Mouse (Mus musculus) CD4-positive, CD25-positive, alpha-beta regulatory T cell, adult 4 months (primary cell): Measurements from ENCODE around the gene Apom. TPM values are rescaled to one million over a fixed set of nuclear protein-coding genes. Genes with fewer than 3 reads are reported as not detected.

ENCODE experiments used
- ATAC-seq: one replicate; pipeline ENCODE4 v1.8.0; 2017
- polyA plus RNA-seq, 2 experiments: library from polyadenylated mRNA; unstranded; fragments of 100-300 nt; shearing (Covaris generic); gene quantifications; one replicate each; pipeline ENCODE4 v1.2.1; 2017

The Apom gene
- polyA plus RNA-seq, 2 experiments from 2014 or later: 0.32 TPM; not detected in 1

GRCm38 (mm10) chr17:35094475-35095365 lies 37.1 kb downstream of the Apom start:
- no peak for ATAC-seq

DNA sequence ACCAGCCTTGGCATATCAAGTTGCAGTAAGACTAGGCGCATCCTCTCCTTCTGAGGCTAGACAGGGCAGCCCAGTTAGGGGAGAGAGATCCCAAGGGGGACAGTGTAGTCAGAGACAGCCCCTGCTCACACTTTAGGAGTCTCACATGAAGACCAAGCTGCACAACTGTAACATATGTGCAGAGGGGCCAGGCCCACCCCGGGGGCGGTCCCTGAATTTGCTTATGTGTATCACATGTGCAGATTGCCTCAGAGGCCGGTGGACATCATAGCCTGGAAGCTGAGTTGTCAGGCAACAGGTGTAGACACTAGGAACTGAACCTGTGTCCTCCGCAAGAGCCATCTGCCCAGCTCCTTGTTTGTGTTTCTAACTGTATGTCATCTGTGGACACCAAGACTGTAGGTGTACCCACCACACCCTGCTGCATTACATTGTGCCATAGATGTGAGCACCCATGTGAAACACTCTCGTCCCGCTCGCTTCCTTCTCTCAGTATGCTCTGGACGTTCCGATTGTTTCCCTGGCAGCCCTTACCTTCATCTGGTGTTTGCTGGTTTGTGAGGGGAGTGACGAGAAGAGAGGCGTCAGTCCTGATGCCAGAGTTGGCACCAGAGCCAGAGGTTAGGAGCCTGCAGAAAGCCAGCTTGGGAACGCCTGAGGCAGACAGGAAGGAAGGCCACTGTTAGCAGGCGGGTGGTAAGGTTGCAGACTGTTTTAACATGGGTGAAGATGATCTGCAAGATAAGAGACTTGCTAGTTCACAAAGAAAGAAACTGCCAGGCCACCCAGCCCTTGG lies 39.2 kb downstream of the Apom start:
- ATAC-seq: no peak

GRCm38 (mm10) chr17:35090166-35090932 lies 41.5 kb downstream of the Apom start:
- ATAC-seq: no peak

GRCm38 (mm10) chr17:35088825-35089644 lies 42.8 kb downstream of the Apom start, which contains the start of gene Abhd16a:
Gene Abhd16a (plus strand): TSS chr17:35089263.
- ATAC-seq: peak; percentile 94

DNA sequence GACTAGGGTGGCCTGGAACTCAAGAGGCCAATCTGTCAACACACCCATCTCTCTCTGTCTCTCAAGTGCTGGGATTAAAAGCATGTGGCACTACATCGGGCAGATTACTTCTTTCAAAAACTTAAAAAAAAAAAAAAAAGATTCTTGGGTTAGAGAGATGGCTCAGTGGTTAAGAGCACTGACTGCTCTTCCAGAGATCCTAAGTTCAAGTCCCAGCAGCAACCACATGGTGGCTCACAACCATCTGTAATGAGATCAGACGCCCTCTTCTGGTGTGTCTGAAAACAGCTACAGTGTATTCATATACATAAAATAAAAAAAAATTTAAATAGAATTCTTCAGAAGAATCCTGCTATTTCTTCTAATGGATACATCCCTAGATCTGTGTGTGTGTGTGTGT lies 43.7 kb downstream of the Apom start:
- ATAC-seq: no peak

DNA sequence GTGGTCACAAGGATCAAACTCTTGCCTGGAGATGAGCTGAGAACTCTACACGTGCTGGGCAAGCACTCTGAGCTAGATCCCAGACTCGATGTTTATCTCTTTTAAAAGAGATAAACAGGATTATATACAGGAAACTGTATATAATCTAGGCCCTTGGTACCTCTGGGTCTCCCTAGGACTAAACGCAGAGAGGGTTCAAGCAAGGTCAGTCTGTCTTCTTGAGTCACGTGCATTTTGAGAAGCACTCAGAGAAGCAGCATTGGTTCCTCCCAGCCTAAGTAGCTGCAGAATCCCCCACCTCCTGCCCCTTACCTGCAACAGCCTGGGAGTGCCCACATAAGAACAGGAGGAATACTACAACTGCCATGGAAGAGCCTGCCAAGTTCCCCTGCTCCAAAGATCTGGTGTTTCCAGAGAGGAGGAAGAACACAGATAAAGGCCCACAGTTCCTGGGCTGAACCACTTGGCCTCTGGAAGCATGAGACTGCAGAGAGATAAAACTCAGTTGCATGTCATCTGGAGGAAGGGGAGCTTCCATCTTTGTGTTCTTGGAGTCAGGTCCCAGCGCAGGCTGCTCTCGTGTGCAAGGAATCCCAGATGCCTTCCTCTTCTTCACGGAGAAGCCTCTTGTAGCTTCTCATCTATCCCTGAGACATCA lies 46.5 kb downstream of the Apom start, which contains the start of gene Ly6g6f:
Gene Ly6g6f, minus strand, starts transcription at position 403 of the 658 bp plus-strand sequence.
- ATAC-seq: no peak

DNA sequence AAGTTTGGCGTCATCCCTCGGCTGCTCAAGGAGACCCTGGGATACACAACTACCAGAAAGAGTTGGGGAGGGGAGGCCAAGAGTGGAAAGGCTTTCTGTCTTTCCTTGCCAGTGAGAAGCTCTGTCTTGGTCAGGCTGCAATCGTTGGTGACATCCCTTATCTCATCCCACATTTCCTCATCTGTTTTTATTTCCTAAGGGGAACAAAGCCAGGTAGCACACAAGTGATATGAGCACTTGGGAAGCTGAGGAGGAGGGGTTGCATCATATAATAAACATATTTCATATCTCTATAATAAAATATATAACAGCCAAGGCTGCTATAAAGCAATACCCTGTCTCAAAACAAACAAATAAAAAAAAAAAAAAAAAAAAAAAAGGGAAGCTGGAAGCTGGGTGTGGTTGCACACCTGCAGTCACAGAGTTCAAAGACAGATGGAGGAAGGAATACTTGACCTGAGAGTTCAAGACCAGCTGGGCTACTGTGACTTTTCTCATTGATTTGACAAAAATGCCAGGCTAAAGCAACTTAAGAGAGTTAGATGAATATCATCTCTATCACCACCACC lies 47.8 kb downstream of the Apom start:
- no peak for ATAC-seq

DNA sequence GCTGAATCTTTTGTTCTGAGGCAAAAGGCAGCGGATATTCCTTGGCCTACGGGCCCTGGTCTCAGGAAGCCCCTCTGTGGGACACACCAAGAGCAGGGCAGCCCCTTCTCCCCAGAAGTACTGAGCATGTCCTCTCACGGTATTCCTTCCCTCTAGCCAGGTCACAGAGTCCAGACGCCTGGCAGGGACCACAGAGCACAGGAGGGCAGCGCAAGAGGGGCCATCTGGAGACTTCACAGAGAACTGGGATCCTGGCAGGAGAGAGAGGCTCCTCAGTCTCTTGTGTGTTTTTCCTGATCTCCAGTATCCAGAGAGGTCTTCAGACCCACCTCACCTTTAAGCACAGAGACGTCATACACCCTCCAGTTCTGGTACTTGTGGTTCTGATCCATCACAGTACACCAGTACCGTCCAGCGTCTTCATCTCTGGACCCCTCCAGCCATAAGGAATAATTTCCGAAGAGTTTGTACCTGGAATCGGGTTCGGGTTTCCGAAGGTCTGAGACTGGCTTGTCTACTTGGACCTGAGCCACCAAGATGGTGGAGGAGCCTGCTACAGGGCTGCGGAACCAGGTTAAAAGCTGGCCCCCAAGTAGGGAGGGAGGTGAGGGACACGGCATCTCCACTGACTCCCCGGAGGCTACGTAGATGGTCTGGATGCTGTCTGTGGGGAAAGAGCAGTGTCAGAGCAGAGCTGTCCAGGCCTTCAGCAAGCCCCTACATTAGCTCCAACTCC lies 48.8 kb downstream of the Apom start:
- no peak for ATAC-seq

DNA sequence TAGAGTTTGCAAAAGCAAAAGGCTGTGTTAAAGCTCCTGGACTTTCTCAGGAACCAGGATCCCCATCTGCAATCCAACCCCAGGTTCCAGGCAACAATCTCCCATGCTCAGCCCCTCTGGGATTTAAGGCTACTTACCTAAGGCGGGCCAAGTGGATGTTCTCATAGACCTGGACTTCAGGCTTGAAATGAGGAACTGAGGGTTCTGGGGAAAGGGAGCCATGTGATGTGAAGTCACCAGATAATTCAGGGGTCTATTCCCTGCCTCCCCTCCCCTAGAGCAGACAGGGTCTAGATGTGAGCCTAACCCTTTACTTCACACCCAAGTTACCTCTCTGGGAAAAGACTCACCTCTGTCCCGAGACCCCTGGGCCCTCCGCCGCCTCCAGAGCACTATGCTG lies 51.1 kb downstream of the Apom start:
- no peak for ATAC-seq

DNA sequence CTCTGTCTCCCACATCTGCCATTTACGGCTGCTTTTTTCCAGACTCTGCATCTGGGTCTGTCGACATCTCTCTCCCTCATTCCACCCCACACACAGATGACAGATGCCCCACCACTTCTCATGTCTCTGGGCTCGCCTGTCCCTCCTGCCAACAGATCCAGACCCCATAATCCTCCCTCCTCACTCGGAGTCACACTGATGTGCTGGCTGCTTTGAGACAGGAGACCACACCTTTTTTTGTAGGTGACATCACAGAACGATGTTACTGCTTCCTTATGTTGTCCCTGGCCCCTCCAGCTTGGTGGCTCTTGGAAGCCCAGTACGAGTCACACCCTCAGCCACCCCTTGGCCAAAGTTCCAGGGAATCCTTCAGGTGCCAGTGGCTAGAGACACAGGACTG lies 51.6 kb downstream of the Apom start:
- no peak for ATAC-seq

DNA sequence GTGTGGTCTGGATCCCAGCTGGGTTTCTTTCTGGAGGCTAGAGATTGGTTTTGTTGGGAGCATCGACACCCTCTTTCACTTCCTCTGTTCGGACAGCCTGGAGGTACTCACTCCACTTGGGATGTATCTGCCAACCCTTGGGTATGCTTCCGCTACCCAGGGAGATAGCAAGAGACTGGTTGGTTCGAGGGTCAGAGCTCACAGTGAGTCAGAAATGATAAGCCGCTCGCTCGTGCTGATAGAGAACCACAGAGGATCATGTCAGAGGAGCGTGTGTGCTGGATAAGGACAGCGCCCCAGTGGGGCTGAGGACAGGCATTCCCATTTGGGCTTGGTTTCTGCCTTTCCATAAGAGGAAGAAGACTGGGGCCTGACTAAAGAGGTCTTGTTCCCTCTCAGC lies 52.1 kb downstream of the Apom start:
- no peak for ATAC-seq

Other genes with a start within 250 kb of the Apom start
- gene C2, start 233.8 kb downstream of the Apom start, polyA plus RNA-seq: 1 to 10 TPM; 1.1 to 2.5 TPM
- 10 to 100 TPM; 21.8 to 30.5 TPM for gene Ehmt2, start 233.6 kb downstream of the Apom start, polyA plus RNA-seq
- gene Slc44a4, start 217.6 kb downstream of the Apom start, polyA plus RNA-seq: not detected
- gene Neu1, start 200.8 kb downstream of the Apom start, polyA plus RNA-seq: 10 to 100 TPM; 32.5 to 40.6 TPM
- gene Hspa1b, start 172.8 kb downstream of the Apom start, polyA plus RNA-seq: 1 to 10 TPM in 1 of 2 experiments, under 1 TPM in 1; 0.84 to 3.7 TPM
- 1 to 10 TPM in 1 of 2 experiments, not detected in 1; 3.1 TPM for gene Gm20481, start 162.1 kb downstream of the Apom start, polyA plus RNA-seq
- gene Hspa1a, start 159.9 kb downstream of the Apom start, polyA plus RNA-seq: 1 to 10 TPM in 1 of 2 experiments, not detected in 1; 1.1 TPM
- 1 to 10 TPM in 1 of 2 experiments, under 1 TPM in 1; 0.17 to 1.3 TPM for gene Hspa1l, start 159.3 kb downstream of the Apom start, polyA plus RNA-seq
- gene Lsm2, start 150.2 kb downstream of the Apom start, polyA plus RNA-seq: 10 to 100 TPM; 51.4 to 54.8 TPM
- 10 to 100 TPM; 28.4 to 31.6 TPM for gene Vars, start 131.1 kb downstream of the Apom start, polyA plus RNA-seq
- gene Vwa7, start 115.5 kb downstream of the Apom start, polyA plus RNA-seq: under 1 TPM; 0.12 to 0.14 TPM
- gene Sapcd1, start 104.0 kb downstream of the Apom start, polyA plus RNA-seq: 1 to 10 TPM; 2.7 to 2.8 TPM
- gene Msh5, start 85.3 kb downstream of the Apom start, polyA plus RNA-seq: 1 to 10 TPM; 1.8 to 2.5 TPM
- 100 to 1,000 TPM; 490 to 619 TPM for gene Clic1, start 82.1 kb downstream of the Apom start, polyA plus RNA-seq
- gene Ddah2, start 73.0 kb downstream of the Apom start, polyA plus RNA-seq: 1 to 10 TPM; 1.1 to 6.3 TPM
- not detected for gene Ly6g6c, start 66.7 kb downstream of the Apom start, polyA plus RNA-seq
- gene Mpig6b, start 65.9 kb downstream of the Apom start, polyA plus RNA-seq: not detected
- not detected for gene Ly6g6e, start 55.1 kb downstream of the Apom start, polyA plus RNA-seq
- not detected for gene Ly6g6d, start 54.0 kb downstream of the Apom start, polyA plus RNA-seq
- gene Ly6g6f, start 46.4 kb downstream of the Apom start, polyA plus RNA-seq: not detected
- gene Abhd16a, start 42.8 kb downstream of the Apom start, polyA plus RNA-seq: 10 to 100 TPM; 23.5 to 27.2 TPM
- gene Ly6g5c, start 23.8 kb downstream of the Apom start, polyA plus RNA-seq: not detected
- gene Ly6g5b, start 16.6 kb downstream of the Apom start, polyA plus RNA-seq: 1 to 10 TPM; 2.5 to 2.8 TPM
- 10 to 100 TPM; 80.4 to 86.0 TPM for gene Gpank1, start 10.6 kb downstream of the Apom start, polyA plus RNA-seq
- 100 to 1,000 TPM; 243 to 284 TPM for gene Csnk2b, start 10.0 kb downstream of the Apom start, polyA plus RNA-seq
- gene D17H6S53E, start 5.7 kb downstream of the Apom start, polyA plus RNA-seq: 10 to 100 TPM; 24.2 to 33.4 TPM
- gene Bag6, start 3.1 kb upstream of the Apom start, polyA plus RNA-seq: 10 to 100 TPM; 16.9 to 31.5 TPM
- 10 to 100 TPM; 43.0 to 75.1 TPM for gene Prrc2a, start 32.8 kb upstream of the Apom start, polyA plus RNA-seq
- gene Aif1, start 44.0 kb upstream of the Apom start, polyA plus RNA-seq: 1 to 10 TPM; 1.8 to 3.7 TPM
- gene Lst1, start 56.4 kb upstream of the Apom start, polyA plus RNA-seq: 10 to 100 TPM in 1 of 2 experiments, 1 to 10 TPM in 1; 7.3 to 10.0 TPM
- gene Ltb, start 62.4 kb upstream of the Apom start, polyA plus RNA-seq: 100 to 1,000 TPM; 154 to 344 TPM
- 10 to 100 TPM; 15.3 to 23.5 TPM for gene Tnf, start 70.0 kb upstream of the Apom start, polyA plus RNA-seq
- gene Lta, start 73.3 kb upstream of the Apom start, polyA plus RNA-seq: 10 to 100 TPM; 82.7 to 99.0 TPM
- gene Gm16181, start 88.8 kb upstream of the Apom start, polyA plus RNA-seq: 1 to 10 TPM in 1 of 2 experiments, under 1 TPM in 1; 0.79 to 1.4 TPM
- 1 to 10 TPM; 6.3 to 8.2 TPM for gene Atp6v1g2, start 101.6 kb upstream of the Apom start, polyA plus RNA-seq
- 1 to 10 TPM; 2.0 to 2.2 TPM for gene Nfkbil1, start 103.7 kb upstream of the Apom start, polyA plus RNA-seq
- 100 to 1,000 TPM; 255 to 357 TPM for gene Ddx39b, start 109.7 kb upstream of the Apom start, polyA plus RNA-seq
- 1,000 to 10,000 TPM; 4,417 to 6,162 TPM for gene H2-D1, start 130.7 kb upstream of the Apom start, polyA plus RNA-seq
- gene H2-Q1, start 188.4 kb upstream of the Apom start, polyA plus RNA-seq: under 1 TPM in 1 of 2 experiments, not detected in 1; 0.13 TPM
- 10 to 100 TPM in 1 of 2 experiments, 1 to 10 TPM in 1; 9.8 to 10.8 TPM for gene H2-Q2, start 210.2 kb upstream of the Apom start, polyA plus RNA-seq
- 10 to 100 TPM; 14.0 to 16.4 TPM for gene H2-Q4, start 247.6 kb upstream of the Apom start, polyA plus RNA-seq